Mouse (Mus musculus): ENCODE measurements around the gene Atrip.

GRCm38 (mm10) chr9:109052490-109053260, 21.2 kb downstream of the Atrip start:
- TF ChIP-seq POLR2A (IDR thresholded peaks at IDR 0.05; ENCODE audit: control insufficient read depth, low read depth, low read length) (no peak), CTCF (IDR thresholded peaks at IDR 0.05; ENCODE audit: control insufficient read depth, insufficient read depth, insufficient replicate concordance, low read depth, low read length) (no peak)

All from testis, adult 2 months (tissue).